Mouse (Mus musculus) forebrain, embryonic 16.5 days (tissue): ENCODE results near the gene Lrrc28. TPM values are rescaled to one million over a fixed set of nuclear protein-coding genes. Genes with fewer than 3 reads are reported as not detected.

ENCODE experiments used
- ATAC-seq: fragments of 200-750 bp; cut with Nextera tagmentation; 2 replicates; pipeline ENCODE4 v1.8.0; 2017; ENCODE audit warnings: mild to moderate bottlenecking, moderate library complexity
- H3K27ac ChIP-seq: fragments of 300-500 bp; sonication (generic); 2 replicates; pipeline ENCODE4 v1.5.1; 2014; ENCODE audit warnings: low read length, control low read depth
- H3K27me3 ChIP-seq: fragments of 300-500 bp; sonication (generic); replicated peaks from 2 replicates; pipeline ENCODE4 v1.6.1; 2014; ENCODE audit warnings: low read length; ENCODE audit not compliant: control insufficient read depth, insufficient read depth
- H3K36me3 ChIP-seq: fragments of 300-500 bp; sonication (generic); 2 replicates; pipeline ENCODE4 v1.6.1; 2014; ENCODE audit not compliant: control insufficient read depth, insufficient read depth
- H3K4me1 ChIP-seq: fragments of 300-500 bp; sonication (generic); replicated peaks from 2 replicates; pipeline ENCODE4 v1.6.1; 2014; ENCODE audit warnings: low read length; ENCODE audit not compliant: control insufficient read depth, insufficient read depth
- H3K4me2 ChIP-seq: fragments of 300-500 bp; sonication (generic); 2 replicates; pipeline ENCODE4 v1.6.1; 2014; ENCODE audit warnings: mild to moderate bottlenecking, low read length, control low read depth
- H3K4me3 ChIP-seq: fragments of 300-500 bp; sonication (generic); replicated peaks from 2 replicates; pipeline ENCODE4 v1.5.1; 2014; ENCODE audit warnings: mild to moderate bottlenecking, low read length, control low read depth
- H3K9ac ChIP-seq: fragments of 300-500 bp; sonication (generic); replicated peaks from 2 replicates; pipeline ENCODE4 v1.6.1; 2014; ENCODE audit warnings: low read depth, low read length, control low read depth
- H3K9me3 ChIP-seq: fragments of 300-500 bp; sonication (generic); 2 replicates; pipeline ENCODE4 v1.6.1; 2016; ENCODE audit warnings: low read length; ENCODE audit not compliant: control insufficient read depth
- WGBS: fragments of 180-500 bp; shearing (Covaris S2); extraction: QIAGEN DNeasy Blood & Tissue Kit; methylation state at CpG from one replicate; pipeline ENCODE4 v1.1.7; 2014; 5-methylcytosine and 5-hydroxymethylcytosine counted together
- polyA plus RNA-seq: library from polyadenylated mRNA; unstranded; fragments of >200 nt; fragmentation: Nextera tagmentation; extraction: Ambion mirVana; gene quantifications from 2 replicates; pipeline ENCODE4 v1.2.1, GENCODE M21; 2015

Lrrc28 gene
- polyA plus RNA-seq = 31.9 and 34.3 TPM in 2 replicates

- H3K9me3 ChIP-seq = no peaks in the 10 kb centered on the region
- peak within 1 kb of the TSS; percentile 87 for H3K27ac ChIP-seq
- peak within 1 kb of the TSS; percentile 96 for H3K4me3 ChIP-seq
- H3K4me2 ChIP-seq = peak within 1 kb of the TSS; percentile 85
- H3K27me3 ChIP-seq = no peaks in the 10 kb centered on the region
- H3K9ac ChIP-seq = peak within 1 kb of the TSS; percentile 87
- WGBS = under 1% methylated on average over 50 of the region's 55 CpGs
- peaks cover 7% of the 10 kb centered on the region; the same call in 1 of the 2 replicates for H3K36me3 ChIP-seq
- peak; percentile 99 for ATAC-seq
- H3K4me1 ChIP-seq = peaks cover 26% of the 10 kb centered on the region
These were observed at the start of gene Lrrc28 for GRCm38 (mm10) chr7:67644833-67645680. TSS of gene Lrrc28 (minus strand) at chr7:67645268.

GRCm38 (mm10) chr7:67692791-67693538, 47.9 kb upstream of the Lrrc28 start:
- no peak for ATAC-seq
- Histone ChIP-seq H3K4me3 (no peak overlapping the region), H3K27me3 (no peaks in the 10 kb centered on the region), H3K27ac (no peak overlapping the region), H3K9ac (no peak overlapping the region), H3K9me3 (no peaks in the 10 kb centered on the region), H3K4me2 (no peak overlapping the region), H3K36me3 (no peaks in the 10 kb centered on the region), H3K4me1 (no peaks in the 10 kb centered on the region; the same call in 1 of the 2 replicates)
- WGBS = 90% methylated on average over 23 of the region's 23 CpGs

GRCm38 (mm10) chr7:67692141-67692540, 47.1 kb upstream of the Lrrc28 start:
- Histone ChIP-seq H3K27ac (no peak overlapping the region), H3K27me3 (no peaks in the 10 kb centered on the region), H3K4me2 (no peak overlapping the region), H3K4me3 (no peak overlapping the region), H3K36me3 (no peaks in the 10 kb centered on the region), H3K9me3 (no peaks in the 10 kb centered on the region), H3K4me1 (no peaks in the 10 kb centered on the region; the same call in 1 of the 2 replicates), H3K9ac (no peak overlapping the region)
- 87% methylated on average over 3 of the region's 3 CpGs for WGBS
- ATAC-seq = no peak

GRCm38 (mm10) chr7:67691036-67691435, 46.0 kb upstream of the Lrrc28 start:
- Histone ChIP-seq H3K4me1 (no peaks in the 10 kb centered on the region; the same call in 1 of the 2 replicates), H3K4me2 (no peak overlapping the region), H3K9me3 (no peaks in the 10 kb centered on the region), H3K9ac (no peak overlapping the region), H3K27ac (no peak overlapping the region), H3K4me3 (no peak overlapping the region), H3K27me3 (no peaks in the 10 kb centered on the region), H3K36me3 (no peaks in the 10 kb centered on the region)
- 84% methylated on average over 6 of the region's 6 CpGs for WGBS
- ATAC-seq = no peak

- H3K4me3 ChIP-seq = no peak overlapping the region
- H3K4me1 ChIP-seq = no peaks in the 10 kb centered on the region; the same call in 1 of the 2 replicates
- H3K27ac ChIP-seq = no peak overlapping the region
- H3K36me3 ChIP-seq = no peaks in the 10 kb centered on the region
- ATAC-seq = no peak
- no peak overlapping the region for H3K4me2 ChIP-seq
- 81% methylated on average over 7 of the region's 7 CpGs for WGBS
- no peak overlapping the region for H3K9ac ChIP-seq
- H3K27me3 ChIP-seq = no peaks in the 10 kb centered on the region
- no peaks in the 10 kb centered on the region for H3K9me3 ChIP-seq
These were observed 44.7 kb upstream of the Lrrc28 start for GRCm38 (mm10) chr7:67689793-67690192.

- 16% methylated on average over 3 of the region's 3 CpGs for WGBS
- H3K4me2 ChIP-seq = no peak overlapping the region
These were observed 43.2 kb upstream of the Lrrc28 start for GRCm38 (mm10) chr7:67688281-67688680.

GRCm38 (mm10) chr7:67686545-67686944, 41.5 kb upstream of the Lrrc28 start:
- H3K4me2 ChIP-seq = no peak overlapping the region
- H3K9me3 ChIP-seq = no peaks in the 10 kb centered on the region
- no peaks in the 10 kb centered on the region for H3K27me3 ChIP-seq
- no peak for ATAC-seq
- 93% methylated on average over 3 of the region's 3 CpGs for WGBS
- H3K36me3 ChIP-seq = no peaks in the 10 kb centered on the region
- no peak overlapping the region for H3K27ac ChIP-seq
- H3K4me1 ChIP-seq = no peaks in the 10 kb centered on the region
- H3K4me3 ChIP-seq = no peak overlapping the region
- H3K9ac ChIP-seq = no peak overlapping the region

More at GRCm38 (mm10) chr7:67688281-67688680, 43.2 kb upstream of the Lrrc28 start:
- Histone ChIP-seq H3K9ac (no peak overlapping the region), H3K27me3 (no peaks in the 10 kb centered on the region), H3K27ac (no peak overlapping the region), H3K36me3 (no peaks in the 10 kb centered on the region), H3K4me1 (no peaks in the 10 kb centered on the region; the same call in 1 of the 2 replicates), H3K9me3 (no peaks in the 10 kb centered on the region), H3K4me3 (no peak overlapping the region)
- no peak for ATAC-seq

GRCm38 (mm10) chr7:67683006-67683405, 37.9 kb upstream of the Lrrc28 start:
- H3K36me3 ChIP-seq = no peaks in the 10 kb centered on the region
- H3K4me1 ChIP-seq = no peaks in the 10 kb centered on the region
- H3K27ac ChIP-seq = no peak overlapping the region
- no peaks in the 10 kb centered on the region for H3K9me3 ChIP-seq
- no peak overlapping the region for H3K4me3 ChIP-seq
- ATAC-seq = no peak
- no peak overlapping the region for H3K4me2 ChIP-seq
- no peaks in the 10 kb centered on the region for H3K27me3 ChIP-seq
- WGBS = 86% methylated on average over 16 of the region's 16 CpGs
- no peak overlapping the region for H3K9ac ChIP-seq

- H3K9ac ChIP-seq = no peak overlapping the region
- no peaks in the 10 kb centered on the region for H3K4me1 ChIP-seq
- WGBS = 87% methylated on average over 9 of the region's 9 CpGs
- no peaks in the 10 kb centered on the region for H3K9me3 ChIP-seq
- no peaks in the 10 kb centered on the region for H3K36me3 ChIP-seq
- no peak overlapping the region for H3K4me2 ChIP-seq
- no peaks in the 10 kb centered on the region for H3K27me3 ChIP-seq
- no peak overlapping the region for H3K4me3 ChIP-seq
- no peak overlapping the region for H3K27ac ChIP-seq
- ATAC-seq = no peak
These were observed 36.0 kb upstream of the Lrrc28 start for GRCm38 (mm10) chr7:67681078-67681477.
